Mouse (Mus musculus) embryonic facial prominence, embryonic 12.5 days (tissue): ENCODE data around the gene Psap. TPM values are rescaled to one million over a fixed set of nuclear protein-coding genes. Genes with fewer than 3 reads are reported as not detected.
"Not testable (repeated sequence)": the region's sequence is repeated elsewhere in the genome, so short reads cannot be mapped to it uniquely, and the experiment has no call there.

Experiments
- ATAC-seq: fragments of 200-750 bp; cut with Nextera tagmentation; 2 replicates; pipeline ENCODE4 v1.8.0; 2017; ENCODE audit not compliant: insufficient number of reproducible peaks, insufficient read depth, low FRiP score, low TSS enrichment
- H3K27ac ChIP-seq: fragments of 300-500 bp; sonication (generic); 2 replicates; pipeline ENCODE4 v1.5.1; 2016; ENCODE audit warnings: mild to moderate bottlenecking
- H3K27me3 ChIP-seq: fragments of 300-500 bp; sonication (generic); 2 replicates; pipeline ENCODE4 v1.6.1; 2016; ENCODE audit warnings: mild to moderate bottlenecking, moderate library complexity
- H3K36me3 ChIP-seq: fragments of 300-500 bp; sonication (generic); 2 replicates; pipeline ENCODE4 v1.6.1; 2016; ENCODE audit warnings: mild to moderate bottlenecking
- H3K4me1 ChIP-seq: fragments of 300-500 bp; sonication (generic); 2 replicates; pipeline ENCODE4 v1.6.1; 2016
- H3K4me2 ChIP-seq: fragments of 300-500 bp; sonication (generic); replicated peaks from 2 replicates; pipeline ENCODE4 v1.6.1; 2016; ENCODE audit warnings: mild to moderate bottlenecking, moderate library complexity
- H3K4me3 ChIP-seq: fragments of 300-500 bp; sonication (generic); 2 replicates; pipeline ENCODE4 v1.5.1; 2016; ENCODE audit warnings: mild to moderate bottlenecking
- H3K9ac ChIP-seq: fragments of 300-500 bp; sonication (generic); 2 replicates; pipeline ENCODE4 v1.6.1; 2016; ENCODE audit warnings: mild to moderate bottlenecking, moderate library complexity
- H3K9me3 ChIP-seq: fragments of 300-500 bp; sonication (generic); 2 replicates; pipeline ENCODE4 v1.6.1; 2016; ENCODE audit warnings: mild to moderate bottlenecking, moderate library complexity
- whole genome bisulfite sequencing: fragments of 180-500 bp; shearing (Covaris S2); methylation state at CpG from one replicate; pipeline ENCODE4 v1.1.7; 2016; 5-methylcytosine and 5-hydroxymethylcytosine counted together
- polyA plus RNA-seq: library from polyadenylated mRNA; unstranded; fragments of >200 nt; fragmentation: Nextera tagmentation; extraction: Ambion mirVana; gene quantifications from 2 replicates; pipeline ENCODE4 v1.2.1, GENCODE M21; 2016

Gene Psap
- polyA plus RNA-seq = 75.7 and 77.6 TPM in 2 replicates

- Histone ChIP-seq H3K27me3 (no peaks in the 10 kb centered on the region), H3K4me1 (peaks cover 41% of the 10 kb centered on the region), H3K9me3 (no peaks in the 10 kb centered on the region), H3K27ac (peak within 1 kb of the TSS; percentile 84), H3K36me3 (0 out of 2 replicates have a peak, but pooled peaks cover 9% of the 10 kb centered on the region), H3K4me2 (peak within 1 kb of the TSS; percentile 92), H3K4me3 (peak within 1 kb of the TSS; percentile 86), H3K9ac (peak within 1 kb of the TSS; percentile 87)
- WGBS = 3% methylated on average over 54 of the region's 54 CpGs
- ATAC-seq = peak; percentile 86
Observed at GRCm38 (mm10) chr10:60277207-60278005, at the start of gene Psap. Gene Psap, plus strand, starts transcription at chr10:60277627.

- Histone ChIP-seq H3K36me3 (no peaks in the 10 kb centered on the region), H3K4me3 (no peak overlapping the region), H3K4me1 (no peaks in the 10 kb centered on the region), H3K27me3 (no peaks in the 10 kb centered on the region), H3K27ac (no peak overlapping the region), H3K9ac (no peak overlapping the region), H3K4me2 (no peak overlapping the region), H3K9me3 (no peaks in the 10 kb centered on the region)
- 51% methylated on average over 4 of the region's 4 CpGs for WGBS
- no peak for ATAC-seq
Observed at GRCm38 (mm10) chr10:60227666-60228065, 49.8 kb upstream of the Psap start.

DNA sequence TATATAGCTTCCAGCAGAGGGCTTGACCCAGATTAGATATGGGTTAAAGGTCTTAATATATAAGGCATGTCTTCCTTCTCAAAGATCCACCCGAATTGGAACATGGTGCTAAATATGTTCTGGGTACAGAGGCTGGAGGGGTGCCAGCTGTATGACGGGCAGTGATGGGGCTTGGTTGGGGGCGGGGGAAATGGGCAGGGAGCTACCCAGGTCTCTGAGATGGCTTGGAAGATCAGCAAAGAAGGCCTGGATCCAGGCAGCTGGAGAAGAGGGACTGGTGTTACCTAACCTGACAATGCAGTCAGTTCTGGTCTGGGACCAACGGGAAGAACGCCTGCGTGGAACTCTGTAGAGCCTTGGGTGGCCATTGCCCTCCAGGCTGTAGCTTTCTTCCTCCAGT lies 48.3 kb upstream of the Psap start:
- Histone ChIP-seq H3K4me3 (no peak overlapping the region), H3K4me1 (no peaks in the 10 kb centered on the region), H3K4me2 (no peak overlapping the region), H3K36me3 (no peaks in the 10 kb centered on the region), H3K27ac (no peak overlapping the region), H3K27me3 (no peaks in the 10 kb centered on the region), H3K9ac (no peak overlapping the region), H3K9me3 (no peaks in the 10 kb centered on the region)
- WGBS = 82% methylated on average over 6 of the region's 6 CpGs
- no peak for ATAC-seq

DNA sequence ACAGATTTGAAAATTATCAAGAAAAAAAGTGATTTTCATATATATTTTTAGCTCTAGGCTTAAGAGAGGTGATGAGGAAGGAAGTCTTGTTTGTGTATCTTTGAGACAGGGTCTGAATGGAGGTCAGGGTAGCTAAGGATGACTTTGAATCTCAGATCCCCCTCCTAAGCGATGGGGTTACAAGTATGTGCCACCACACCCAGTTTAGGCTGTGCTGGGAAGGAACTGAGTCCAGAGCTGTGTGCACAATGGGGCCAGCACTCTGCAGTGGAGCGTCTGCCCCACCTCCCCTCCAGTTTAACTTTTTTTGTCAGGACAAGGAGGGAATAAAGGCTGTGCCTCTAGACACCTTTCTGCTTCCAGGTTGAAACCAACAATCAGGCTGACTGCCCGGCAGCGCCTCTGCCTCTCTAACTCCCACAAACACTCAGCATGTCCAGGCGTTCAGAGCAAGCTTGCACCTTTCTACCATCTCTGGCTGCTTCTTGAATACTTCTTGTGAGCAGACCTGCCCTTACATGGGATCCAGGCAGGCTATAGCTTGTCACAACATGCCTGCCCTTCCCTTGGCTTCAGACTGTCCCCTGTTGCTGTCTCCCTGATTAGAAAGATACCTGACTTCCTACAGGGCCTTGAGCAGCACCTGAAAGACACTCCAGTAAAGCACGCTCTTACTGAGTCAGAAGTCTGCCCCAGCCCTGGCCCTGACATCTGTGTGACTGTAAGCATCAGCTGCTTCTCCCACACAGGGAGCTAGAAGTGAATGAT lies 46.9 kb upstream of the Psap start:
- no peaks in the 10 kb centered on the region for H3K9me3 ChIP-seq
- no peak overlapping the region for H3K9ac ChIP-seq
- H3K36me3 ChIP-seq = no peaks in the 10 kb centered on the region
- WGBS = 64% methylated on average over 6 of the region's 6 CpGs
- no peaks in the 10 kb centered on the region for H3K4me1 ChIP-seq
- H3K27me3 ChIP-seq = no peaks in the 10 kb centered on the region
- no peak overlapping the region for H3K4me2 ChIP-seq
- no peak overlapping the region for H3K4me3 ChIP-seq
- no peak for ATAC-seq
- H3K27ac ChIP-seq = no peak overlapping the region

DNA sequence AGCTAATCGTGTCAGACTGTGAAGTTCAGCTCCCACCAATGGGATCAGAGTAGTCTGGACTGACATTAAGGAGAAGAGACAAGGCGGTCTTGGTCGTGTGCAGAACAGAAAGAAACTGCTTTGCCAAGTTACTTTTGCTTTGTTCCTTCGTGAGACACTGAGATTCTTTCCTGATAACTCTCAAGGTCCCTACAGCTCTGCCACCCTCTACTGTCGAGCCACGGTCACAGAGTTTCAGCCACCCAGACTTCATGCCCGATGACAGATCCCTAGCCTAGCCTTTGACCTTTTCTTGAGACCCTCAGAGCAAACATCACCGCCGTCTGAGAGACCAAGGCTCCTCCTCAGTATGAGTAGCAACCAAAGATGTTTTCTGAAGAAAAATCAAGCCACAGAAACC lies 43.4 kb upstream of the Psap start:
- Histone ChIP-seq H3K4me1 (no peaks in the 10 kb centered on the region), H3K36me3 (no peaks in the 10 kb centered on the region), H3K27me3 (no peaks in the 10 kb centered on the region), H3K9me3 (no peaks in the 10 kb centered on the region), H3K4me2 (no peak overlapping the region), H3K4me3 (no peak overlapping the region), H3K9ac (no peak overlapping the region), H3K27ac (no peak overlapping the region)
- no peak for ATAC-seq
- WGBS = 77% methylated on average over 9 of the region's 9 CpGs

- H3K4me1 ChIP-seq, H3K27ac ChIP-seq, H3K9ac ChIP-seq, H3K27me3 ChIP-seq, H3K4me2 ChIP-seq, H3K36me3 ChIP-seq, H3K9me3 ChIP-seq, ATAC-seq, H3K4me3 ChIP-seq: not testable (repeated sequence)
- 92% methylated on average over 6 of the region's 6 CpGs for WGBS
Observed at GRCm38 (mm10) chr10:60235876-60236275, 41.6 kb upstream of the Psap start.

- H3K27ac ChIP-seq = no peak overlapping the region
- no peaks in the 10 kb centered on the region for H3K9me3 ChIP-seq
- H3K36me3 ChIP-seq = no peaks in the 10 kb centered on the region
- H3K4me3 ChIP-seq = no peak overlapping the region
- H3K4me1 ChIP-seq = no peaks in the 10 kb centered on the region
- no peak for ATAC-seq
- no peak overlapping the region for H3K9ac ChIP-seq
- no peak overlapping the region for H3K4me2 ChIP-seq
- WGBS = 62% methylated on average over 10 of the region's 10 CpGs
- H3K27me3 ChIP-seq = no peaks in the 10 kb centered on the region
Observed at GRCm38 (mm10) chr10:60237475-60238154, 39.8 kb upstream of the Psap start.

GRCm38 (mm10) chr10:60240416-60240815 lies 37.0 kb upstream of the Psap start:
- H3K9ac ChIP-seq = no peak overlapping the region
- no peak overlapping the region for H3K4me2 ChIP-seq
- H3K9me3 ChIP-seq = no peaks in the 10 kb centered on the region
- no peak for ATAC-seq
- no peak overlapping the region for H3K4me3 ChIP-seq
- H3K27ac ChIP-seq = no peak overlapping the region
- WGBS = 88% methylated on average over 6 of the region's 6 CpGs
- H3K27me3 ChIP-seq = no peaks in the 10 kb centered on the region
- H3K4me1 ChIP-seq = no peaks in the 10 kb centered on the region
- H3K36me3 ChIP-seq = no peaks in the 10 kb centered on the region

GRCm38 (mm10) chr10:60243941-60244340 lies 33.5 kb upstream of the Psap start:
- no peak for ATAC-seq
- no peaks in the 10 kb centered on the region for H3K36me3 ChIP-seq
- WGBS = 92% methylated on average over 5 of the region's 5 CpGs
- H3K4me3 ChIP-seq = no peak overlapping the region
- no peaks in the 10 kb centered on the region for H3K9me3 ChIP-seq
- H3K27ac ChIP-seq = no peak overlapping the region
- H3K27me3 ChIP-seq = no peaks in the 10 kb centered on the region
- H3K4me1 ChIP-seq = no peaks in the 10 kb centered on the region
- no peak overlapping the region for H3K4me2 ChIP-seq
- H3K9ac ChIP-seq = no peak overlapping the region

- Histone ChIP-seq H3K27me3 (no peaks in the 10 kb centered on the region), H3K9ac (no peak overlapping the region), H3K4me1 (no peaks in the 10 kb centered on the region), H3K4me3 (no peak overlapping the region), H3K4me2 (no peak overlapping the region), H3K27ac (no peak overlapping the region), H3K9me3 (no peaks in the 10 kb centered on the region), H3K36me3 (no peaks in the 10 kb centered on the region)
- WGBS = 2% methylated on average over 8 of the region's 8 CpGs
- ATAC-seq = no peak
Observed at GRCm38 (mm10) chr10:60245041-60245440, 32.4 kb upstream of the Psap start.

DNA sequence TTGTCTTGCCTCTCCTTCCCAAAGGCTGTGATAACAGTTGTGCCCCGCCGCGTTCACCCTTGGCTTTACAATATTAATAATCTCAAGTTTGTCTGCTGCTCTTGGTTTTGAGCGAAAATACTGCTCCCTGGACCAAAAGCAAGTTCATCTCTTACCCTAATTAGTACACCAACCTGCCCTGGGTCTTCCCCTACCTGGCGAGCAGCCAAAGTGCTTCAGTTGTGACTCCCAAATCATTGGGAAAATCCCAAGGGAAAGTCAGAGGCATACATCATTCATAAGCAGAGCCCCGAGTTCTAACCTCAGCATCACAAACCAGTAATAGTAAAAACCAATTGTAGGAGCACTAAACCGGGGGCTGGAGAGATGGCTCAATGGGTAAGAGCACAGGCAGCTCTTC lies 31.8 kb upstream of the Psap start:
- H3K27ac ChIP-seq = no peak overlapping the region
- H3K9ac ChIP-seq = no peak overlapping the region
- no peak for ATAC-seq
- no peak overlapping the region for H3K4me3 ChIP-seq
- WGBS = 81% methylated on average over 7 of the region's 7 CpGs
- H3K27me3 ChIP-seq = no peaks in the 10 kb centered on the region
- H3K4me2 ChIP-seq = no peak overlapping the region
- no peaks in the 10 kb centered on the region for H3K4me1 ChIP-seq
- no peaks in the 10 kb centered on the region for H3K9me3 ChIP-seq
- no peaks in the 10 kb centered on the region for H3K36me3 ChIP-seq
